8 mouse cellular contexts compared by ENCODE assay signal in genomic region chr11:101232010-101232839, GRCm38 (mm10). TPM values are rescaled to one million over a fixed set of nuclear protein-coding genes. Genes with fewer than 3 reads are reported as not detected.
DNase-seq lines count a peak whose midpoint lies in the region; ATAC-seq and TF ChIP-seq lines count a peak whose summit lies in the region.

No protein-coding gene starts in this region.

- H3K4me2 ChIP-seq in neural tube, embryonic 11.5 days (ENCODE audit: low read depth), result peak overlapping the region; percentile 18; the same call in 1 of the 2 replicates
- H3K4me2 ChIP-seq in heart, postnatal 0 days (ENCODE audit: low read depth, low read length), result peak overlapping the region; percentile 55
- H3K4me2 ChIP-seq in limb, embryonic 13.5 days (replicated peaks), result peak overlapping the region; percentile 48
- H3K4me2 ChIP-seq in midbrain, embryonic 15.5 days, result no peak overlapping the region

- intact Hi-C loops in left cerebral cortex, postnatal 4 days (cut with DNase I), result no loop called here

- no peaks in the 10 kb centered on the region for H3K9me3 ChIP-seq in neural tube, embryonic 11.5 days (ENCODE audit: control insufficient read depth, low read length)
- H3K9me3 ChIP-seq in heart, postnatal 0 days (replicated peaks; ENCODE audit: control insufficient read depth, low read length), result no peaks in the 10 kb centered on the region
- no peaks in the 10 kb centered on the region for H3K9me3 ChIP-seq in limb, embryonic 13.5 days
- H3K9me3 ChIP-seq in midbrain, embryonic 15.5 days, result no peaks in the 10 kb centered on the region

- H3K27me3 ChIP-seq in neural tube, embryonic 11.5 days (ENCODE audit: control insufficient read depth, insufficient read depth, low read length), result no peaks in the 10 kb centered on the region
- 0 out of 2 replicates have a peak, but pooled peaks cover 3% of the 10 kb centered on the region for H3K27me3 ChIP-seq in heart, postnatal 0 days (ENCODE audit: control insufficient read depth, insufficient read depth, low read length)
- H3K27me3 ChIP-seq in limb, embryonic 13.5 days, result no peaks in the 10 kb centered on the region
- 0 out of 2 replicates have a peak, but pooled peaks cover 3% of the 10 kb centered on the region for H3K27me3 ChIP-seq in midbrain, embryonic 15.5 days (replicated peaks)

- no peak overlapping the region for H3K9ac ChIP-seq in neural tube, embryonic 11.5 days (ENCODE audit: low read length)
- H3K9ac ChIP-seq in heart, postnatal 0 days (replicated peaks; ENCODE audit: low read depth, low read length), result peak overlapping the region; percentile 44; the same call in 1 of the 2 replicates
- H3K9ac ChIP-seq in limb, embryonic 13.5 days, result no peak overlapping the region; the same call in 1 of the 2 replicates
- no peak overlapping the region for H3K9ac ChIP-seq in midbrain, embryonic 15.5 days

- H3K36me3 ChIP-seq in neural tube, embryonic 11.5 days (ENCODE audit: control insufficient read depth, insufficient read depth, low read length), result no peaks in the 10 kb centered on the region
- no peaks in the 10 kb centered on the region for H3K36me3 ChIP-seq in heart, postnatal 0 days (replicated peaks; ENCODE audit: control insufficient read depth, insufficient read depth, low read length)
- H3K36me3 ChIP-seq in limb, embryonic 13.5 days, result no peaks in the 10 kb centered on the region
- H3K36me3 ChIP-seq in midbrain, embryonic 15.5 days (replicated peaks), result no peaks in the 10 kb centered on the region

- H3K4me3 ChIP-seq in neural tube, embryonic 11.5 days (ENCODE audit: low read depth, low read length), result no peak overlapping the region
- peak overlapping the region; percentile 26 for H3K4me3 ChIP-seq in heart, postnatal 0 days (ENCODE audit: low read depth, low read length)
- H3K4me3 ChIP-seq in limb, embryonic 13.5 days, result 0 out of 2 replicates have a peak overlapping the region, but pooled peaks have one; percentile 1
- H3K4me3 ChIP-seq in midbrain, embryonic 15.5 days, result no peak overlapping the region

- no peak for TF ChIP-seq CTCF in heart, postnatal 0 days (IDR thresholded peaks at IDR 0.05; ENCODE audit: low read depth)

- H3K27ac ChIP-seq in neural tube, embryonic 11.5 days (ENCODE audit: low read depth, low read length), result peak overlapping the region; percentile 11; the same call in 1 of the 2 replicates
- H3K27ac ChIP-seq in heart, postnatal 0 days (ENCODE audit: low read depth), result peak overlapping the region; percentile 89
- H3K27ac ChIP-seq in limb, embryonic 13.5 days, result peak overlapping the region; percentile 55
- 0 out of 2 replicates have a peak overlapping the region, but pooled peaks have one; percentile 42 for H3K27ac ChIP-seq in midbrain, embryonic 15.5 days

- WGBS in neural tube, embryonic 11.5 days, result 59% methylated on average over 6 of the region's 6 CpGs
- 39% methylated on average over 6 of the region's 6 CpGs for WGBS in heart, postnatal 0 days
- WGBS in limb, embryonic 13.5 days, result 50% methylated on average over 6 of the region's 6 CpGs
- 61% methylated on average over 6 of the region's 6 CpGs for WGBS in midbrain, embryonic 15.5 days

- no peak for ATAC-seq in neural tube, embryonic 11.5 days (ENCODE audit: insufficient read depth, low FRiP score, low TSS enrichment)
- ATAC-seq in heart, postnatal 0 days (ENCODE audit: insufficient read depth, low read depth), result peak; percentile 76
- peak; percentile 48; the same call in 1 of the 2 replicates for ATAC-seq in limb, embryonic 13.5 days (ENCODE audit: low FRiP score, low read depth)
- ATAC-seq in midbrain, embryonic 15.5 days (replicated peaks), result no peak

- DNase-seq in neural tube, embryonic 11.5 days (ENCODE audit: low spot score), result peak; percentile 23
- DNase-seq in neural tube, embryonic 10.5 days (ENCODE audit: extremely low spot score, low spot score), result no peak
- peak; percentile 79 for DNase-seq in heart, postnatal 0 days (ENCODE audit: low spot score)
- no peak for DNase-seq in frontal cortex, postnatal 36 days (ENCODE audit: low spot score in 2 of 2)
- DNase-seq in left cerebral cortex, postnatal 4 days, result no peak
- DNase-seq in thymus, postnatal 25 days, result no peak

- TF ChIP-seq EP300 in heart, postnatal 0 days (IDR thresholded peaks at IDR 0.05; ENCODE audit: low read depth), result peak; percentile 83

- peaks cover 10% of the 10 kb centered on the region for H3K4me1 ChIP-seq in neural tube, embryonic 11.5 days (ENCODE audit: control insufficient read depth, insufficient read depth, low read length)
- H3K4me1 ChIP-seq in heart, postnatal 0 days (ENCODE audit: control insufficient read depth, insufficient read depth), result no peaks in the 10 kb centered on the region
- H3K4me1 ChIP-seq in limb, embryonic 13.5 days, result peaks cover 30% of the 10 kb centered on the region
- no peaks in the 10 kb centered on the region for H3K4me1 ChIP-seq in midbrain, embryonic 15.5 days

RNA-seq across cellular contexts. Expression of gene Ezh1, which starts 6.0 kb away (rescaled TPM):
- polyA plus RNA-seq in neural tube, embryonic 11.5 days (2014; fragmentation: Nextera tagmentation; extraction: Ambion mirVana), result 11.2 and 12.4 TPM in 2 replicates
- 12.0 and 16.4 TPM in 2 replicates for total RNA-seq in heart, postnatal 0 days (2014; rRNA removed; ENCODE audit: low replicate concordance)
- polyA plus RNA-seq in heart, postnatal 0 days (2015; fragmentation: Nextera tagmentation; extraction: Ambion mirVana), result 12.1 and 13.1 TPM in 2 replicates
- polyA plus RNA-seq in limb, embryonic 13.5 days (2015; fragmentation: Nextera tagmentation; extraction: Ambion mirVana), result 14.6 and 17.5 TPM in 2 replicates
- polyA plus RNA-seq in midbrain, embryonic 15.5 days (2015; fragmentation: Nextera tagmentation; extraction: Ambion mirVana), result 27.4 and 30.7 TPM in 2 replicates
- total RNA-seq in left cerebral cortex, postnatal 4 days (2021), result 10 to 100 TPM; 34.3 to 36.6 TPM

RNA-seq across cellular contexts. Expression of gene Ramp2, which starts 13.6 kb away (rescaled TPM):
- 72.6 and 73.3 TPM in 2 replicates for polyA plus RNA-seq in neural tube, embryonic 11.5 days (2014; fragmentation: Nextera tagmentation; extraction: Ambion mirVana)
- total RNA-seq in heart, postnatal 0 days (2014; rRNA removed; ENCODE audit: low replicate concordance), result 159 and 253 TPM in 2 replicates
- 181 and 182 TPM in 2 replicates for polyA plus RNA-seq in heart, postnatal 0 days (2015; fragmentation: Nextera tagmentation; extraction: Ambion mirVana)
- 72.9 and 74.7 TPM in 2 replicates for polyA plus RNA-seq in limb, embryonic 13.5 days (2015; fragmentation: Nextera tagmentation; extraction: Ambion mirVana)
- polyA plus RNA-seq in midbrain, embryonic 15.5 days (2015; fragmentation: Nextera tagmentation; extraction: Ambion mirVana), result 86.5 and 103 TPM in 2 replicates
- 10 to 100 TPM; 56.2 to 64.0 TPM for total RNA-seq in left cerebral cortex, postnatal 4 days (2021)

RNA-seq across cellular contexts. Expression of gene Vps25, which starts 21.3 kb away (rescaled TPM):
- 124 and 126 TPM in 2 replicates for polyA plus RNA-seq in neural tube, embryonic 11.5 days (2014; fragmentation: Nextera tagmentation; extraction: Ambion mirVana)
- 99.2 and 116 TPM in 2 replicates for total RNA-seq in heart, postnatal 0 days (2014; rRNA removed; ENCODE audit: low replicate concordance)
- 125 and 130 TPM in 2 replicates for polyA plus RNA-seq in heart, postnatal 0 days (2015; fragmentation: Nextera tagmentation; extraction: Ambion mirVana)
- 104 and 109 TPM in 2 replicates for polyA plus RNA-seq in limb, embryonic 13.5 days (2015; fragmentation: Nextera tagmentation; extraction: Ambion mirVana)
- polyA plus RNA-seq in midbrain, embryonic 15.5 days (2015; fragmentation: Nextera tagmentation; extraction: Ambion mirVana), result 123 and 124 TPM in 2 replicates
- total RNA-seq in left cerebral cortex, postnatal 4 days (2021), result 10 to 100 TPM; 76.2 to 77.1 TPM

RNA-seq across cellular contexts. Expression of gene Wnk4, which starts 28.1 kb away (rescaled TPM):
- polyA plus RNA-seq in neural tube, embryonic 11.5 days (2014; fragmentation: Nextera tagmentation; extraction: Ambion mirVana), result 6.4 and 7.6 TPM in 2 replicates
- 2.0 and 3.2 TPM in 2 replicates for total RNA-seq in heart, postnatal 0 days (2014; rRNA removed; ENCODE audit: low replicate concordance)
- 3.8 and 4.0 TPM in 2 replicates for polyA plus RNA-seq in heart, postnatal 0 days (2015; fragmentation: Nextera tagmentation; extraction: Ambion mirVana)
- polyA plus RNA-seq in limb, embryonic 13.5 days (2015; fragmentation: Nextera tagmentation; extraction: Ambion mirVana), result 8.5 and 10.2 TPM in 2 replicates
- polyA plus RNA-seq in midbrain, embryonic 15.5 days (2015; fragmentation: Nextera tagmentation; extraction: Ambion mirVana), result 7.7 and 10.7 TPM in 2 replicates
- total RNA-seq in left cerebral cortex, postnatal 4 days (2021), result 1 to 10 TPM; 5.4 to 6.2 TPM

RNA-seq across cellular contexts. Expression of gene Cntd1, which starts 46.6 kb away (rescaled TPM):
- polyA plus RNA-seq in neural tube, embryonic 11.5 days (2014; fragmentation: Nextera tagmentation; extraction: Ambion mirVana), result 1.6 and 2.5 TPM in 2 replicates
- not detected in 2 replicates for total RNA-seq in heart, postnatal 0 days (2014; rRNA removed; ENCODE audit: low replicate concordance)
- 0.22 and 0.56 TPM in 2 replicates for polyA plus RNA-seq in heart, postnatal 0 days (2015; fragmentation: Nextera tagmentation; extraction: Ambion mirVana)
- polyA plus RNA-seq in limb, embryonic 13.5 days (2015; fragmentation: Nextera tagmentation; extraction: Ambion mirVana), result 1.7 and 1.9 TPM in 2 replicates
- 0.93 and 1.3 TPM in 2 replicates for polyA plus RNA-seq in midbrain, embryonic 15.5 days (2015; fragmentation: Nextera tagmentation; extraction: Ambion mirVana)
- under 1 TPM; 0.30 to 0.68 TPM for total RNA-seq in left cerebral cortex, postnatal 4 days (2021)

Comparison
In these comparisons a context has a peak if more than half of its experiments do, and no peak if none do; other contexts are left out.
1. DNase-seq: peak in neural tube, embryonic 11.5 days (single experiment) and heart, postnatal 0 days (single experiment); none in neural tube, embryonic 10.5 days (single experiment), frontal cortex, postnatal 36 days (0 of 2), left cerebral cortex, postnatal 4 days (single experiment) and thymus, postnatal 25 days (single experiment).
2. ATAC-seq: peak in heart, postnatal 0 days (single experiment) and limb, embryonic 13.5 days (single experiment); none in neural tube, embryonic 11.5 days (single experiment) and midbrain, embryonic 15.5 days (single experiment).
3. H3K27ac ChIP-seq: peak in every context shown above with its lines; median percentile 89 in heart, postnatal 0 days; 55 in limb, embryonic 13.5 days; 42 in midbrain, embryonic 15.5 days; 11 in neural tube, embryonic 11.5 days.
4. H3K4me3 ChIP-seq: peak in heart, postnatal 0 days (single experiment) and limb, embryonic 13.5 days (single experiment); none in neural tube, embryonic 11.5 days (single experiment) and midbrain, embryonic 15.5 days (single experiment).